Mouse (Mus musculus) liver, embryonic 15.5 days (tissue): ENCODE results near the gene Hnrnpa0. TPM values are rescaled to one million over a fixed set of nuclear protein-coding genes. Genes with fewer than 3 reads are reported as not detected.

Experiments used
- ATAC-seq: fragments of 200-750 bp; cut with Nextera tagmentation; 2 replicates; pipeline ENCODE4 v1.8.0; 2017; ENCODE audit warnings: moderate number of reproducible peaks, mild to moderate bottlenecking, moderate library complexity; ENCODE audit not compliant: insufficient read depth
- H3K27ac ChIP-seq: fragments of 300-500 bp; sonication (generic); replicated peaks from 2 replicates; pipeline ENCODE4 v1.5.1; 2015; ENCODE audit warnings: mild to moderate bottlenecking, inconsistent platforms
- H3K27me3 ChIP-seq: fragments of 300-500 bp; sonication (generic); 2 replicates; pipeline ENCODE4 v1.6.1; 2015; ENCODE audit warnings: mild to moderate bottlenecking, inconsistent platforms
- H3K36me3 ChIP-seq: fragments of 300-500 bp; sonication (generic); replicated peaks from 2 replicates; pipeline ENCODE4 v1.6.1; 2015; ENCODE audit warnings: moderate library complexity, mild to moderate bottlenecking, inconsistent platforms
- H3K4me1 ChIP-seq: fragments of 300-500 bp; sonication (generic); replicated peaks from 2 replicates; pipeline ENCODE4 v1.6.1; 2015; ENCODE audit warnings: inconsistent platforms
- H3K4me2 ChIP-seq: fragments of 300-500 bp; sonication (generic); 2 replicates; pipeline ENCODE4 v1.6.1; 2015; ENCODE audit warnings: moderate library complexity, mild to moderate bottlenecking, inconsistent platforms
- H3K4me3 ChIP-seq: fragments of 300-500 bp; sonication (generic); replicated peaks from 2 replicates; pipeline ENCODE4 v1.5.1; 2015; ENCODE audit warnings: mild to moderate bottlenecking, inconsistent platforms
- H3K9ac ChIP-seq: fragments of 300-500 bp; sonication (generic); 2 replicates; pipeline ENCODE4 v1.6.1; 2015; ENCODE audit warnings: moderate library complexity, mild to moderate bottlenecking, inconsistent platforms
- H3K9me3 ChIP-seq: fragments of 300-500 bp; sonication (generic); replicated peaks from 2 replicates; pipeline ENCODE4 v1.6.1; 2016; ENCODE audit warnings: inconsistent platforms
- WGBS: fragments of 180-500 bp; shearing (Covaris S2); methylation state at CpG from one replicate; pipeline ENCODE4 v1.1.7; 2015; ENCODE audit warnings: mixed read lengths; ENCODE audit not compliant: insufficient replicate concordance; 5-methylcytosine and 5-hydroxymethylcytosine counted together
- polyA plus RNA-seq: library from polyadenylated mRNA; unstranded; fragments of >200 nt; fragmentation: Nextera tagmentation; extraction: Ambion mirVana; gene quantifications from 2 replicates; pipeline ENCODE4 v1.2.1, GENCODE M21; 2015

Hnrnpa0 gene
- polyA plus RNA-seq, 1 experiment from 2014 or later, result 6.2 TPM

DNA sequence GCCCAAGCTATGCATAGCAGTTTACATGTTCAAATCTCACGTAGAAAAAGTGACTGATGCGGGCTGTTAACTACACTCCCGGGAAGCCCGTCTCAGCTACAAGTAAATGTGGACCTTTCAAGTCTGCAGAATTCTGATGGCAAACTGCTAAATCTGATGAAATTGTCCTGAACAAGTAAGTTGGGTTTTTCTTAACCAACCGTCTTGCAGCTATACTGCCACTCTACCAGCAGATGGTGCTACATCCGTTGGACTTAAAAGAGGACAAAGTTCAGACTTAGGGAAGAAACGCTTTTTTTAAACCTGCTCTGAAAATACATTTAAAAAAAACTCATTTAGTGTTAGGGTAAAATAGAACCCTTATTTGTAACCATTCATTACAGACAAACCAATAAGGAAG is 2.2 kb downstream of the Hnrnpa0 start:
- WGBS, result 23% methylated on average over 7 of the region's 7 CpGs
- Histone ChIP-seq H3K9me3 (no peaks in the 10 kb centered on the region), H3K4me1 (peaks cover 53% of the 10 kb centered on the region), H3K27ac (peak overlapping the region; percentile 38; the same call in 1 of the 2 replicates), H3K27me3 (no peaks in the 10 kb centered on the region), H3K9ac (no peak overlapping the region; the same call in 1 of the 2 replicates), H3K4me3 (peak overlapping the region; percentile 35), H3K4me2 (peak overlapping the region; percentile 78), H3K36me3 (peaks cover 14% of the 10 kb centered on the region)
- ATAC-seq, result no peak

DNA sequence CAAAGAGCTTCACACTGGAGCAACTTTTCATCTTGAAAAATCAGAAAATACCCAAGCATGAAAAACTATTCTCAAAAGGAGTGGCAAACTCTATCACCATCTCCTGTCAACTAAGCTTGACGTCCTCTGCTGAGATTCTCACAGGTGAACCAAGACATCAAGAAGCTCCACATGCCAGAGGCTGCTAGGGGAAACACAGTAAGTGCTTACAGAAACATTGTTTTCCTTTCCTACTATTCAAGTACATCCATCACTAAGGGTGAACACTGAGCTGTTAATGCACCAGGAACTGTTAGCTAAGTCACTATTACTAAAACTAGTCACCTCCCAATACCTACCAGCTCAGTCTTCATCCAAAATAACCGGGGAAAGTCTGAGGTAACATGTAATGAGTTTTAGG is 3.4 kb downstream of the Hnrnpa0 start:
- ATAC-seq, result no peak

DNA sequence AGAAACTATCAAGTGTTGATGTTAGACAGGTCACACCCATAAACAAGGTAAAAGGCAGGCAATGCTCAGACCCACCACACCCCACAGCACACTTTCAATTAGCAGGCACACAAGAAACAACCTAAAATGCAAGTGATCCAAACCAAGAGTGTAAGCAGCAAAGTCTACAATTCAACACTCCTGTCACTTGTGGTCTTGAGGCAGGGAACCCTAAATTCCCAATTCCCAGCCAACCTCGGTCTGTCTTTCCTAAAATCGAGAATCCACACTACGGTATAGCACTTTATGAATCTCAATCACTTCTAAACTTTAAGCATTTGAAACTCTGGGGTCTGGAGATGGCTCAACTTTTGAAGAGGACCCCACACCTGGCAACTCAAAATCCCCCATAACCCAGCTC is 4.1 kb downstream of the Hnrnpa0 start:
- Histone ChIP-seq H3K9ac (no peak overlapping the region), H3K36me3 (peaks cover 14% of the 10 kb centered on the region), H3K9me3 (no peaks in the 10 kb centered on the region), H3K27ac (0 out of 2 replicates have a peak overlapping the region, but pooled peaks have one; percentile 8), H3K27me3 (no peaks in the 10 kb centered on the region), H3K4me3 (no peak overlapping the region), H3K4me1 (peaks cover 43% of the 10 kb centered on the region), H3K4me2 (no peak overlapping the region)
- 77% methylated on average over 3 of the region's 3 CpGs for WGBS
- no peak for ATAC-seq

More for the DNA sequence above, 3.4 kb downstream of the Hnrnpa0 start:
- H3K4me3 ChIP-seq, result no peak overlapping the region
- no peak overlapping the region for H3K9ac ChIP-seq
- peaks cover 50% of the 10 kb centered on the region for H3K4me1 ChIP-seq
- H3K27ac ChIP-seq, result no peak overlapping the region; the same call in 1 of the 2 replicates
- H3K36me3 ChIP-seq, result peaks cover 14% of the 10 kb centered on the region
- H3K9me3 ChIP-seq, result no peaks in the 10 kb centered on the region
- 48% methylated on average over 2 of the region's 2 CpGs for WGBS
- no peaks in the 10 kb centered on the region for H3K27me3 ChIP-seq
- H3K4me2 ChIP-seq, result no peak overlapping the region

DNA sequence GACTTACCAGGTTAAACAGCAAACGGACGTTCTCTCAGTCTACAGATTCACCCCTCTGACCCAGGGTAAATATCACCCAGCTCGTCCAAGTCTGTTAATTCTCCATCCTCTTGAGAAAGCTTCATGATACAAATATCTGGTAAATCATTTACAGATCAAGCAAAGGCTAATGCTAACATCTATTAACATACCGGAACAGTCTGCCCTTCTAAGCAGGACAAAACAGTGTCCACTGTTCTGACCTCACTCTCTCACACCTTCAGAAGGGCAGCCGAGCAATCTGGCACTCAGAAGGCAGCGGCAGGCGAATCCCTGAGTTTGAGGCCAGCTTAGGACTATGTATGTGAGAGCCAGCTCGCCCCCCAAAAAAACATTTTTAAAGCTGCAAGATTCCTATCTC is 5.0 kb downstream of the Hnrnpa0 start:
- peak; percentile 30 for ATAC-seq
- Histone ChIP-seq H3K4me2 (0 out of 2 replicates have a peak overlapping the region, but pooled peaks have one; percentile 31), H3K4me1 (peaks cover 42% of the 10 kb centered on the region), H3K9me3 (no peaks in the 10 kb centered on the region), H3K36me3 (peaks cover 14% of the 10 kb centered on the region), H3K27me3 (no peaks in the 10 kb centered on the region), H3K9ac (no peak overlapping the region), H3K4me3 (no peak overlapping the region), H3K27ac (peak overlapping the region; percentile 42; the same call in 1 of the 2 replicates)
- 71% methylated on average over 8 of the region's 8 CpGs for WGBS

DNA sequence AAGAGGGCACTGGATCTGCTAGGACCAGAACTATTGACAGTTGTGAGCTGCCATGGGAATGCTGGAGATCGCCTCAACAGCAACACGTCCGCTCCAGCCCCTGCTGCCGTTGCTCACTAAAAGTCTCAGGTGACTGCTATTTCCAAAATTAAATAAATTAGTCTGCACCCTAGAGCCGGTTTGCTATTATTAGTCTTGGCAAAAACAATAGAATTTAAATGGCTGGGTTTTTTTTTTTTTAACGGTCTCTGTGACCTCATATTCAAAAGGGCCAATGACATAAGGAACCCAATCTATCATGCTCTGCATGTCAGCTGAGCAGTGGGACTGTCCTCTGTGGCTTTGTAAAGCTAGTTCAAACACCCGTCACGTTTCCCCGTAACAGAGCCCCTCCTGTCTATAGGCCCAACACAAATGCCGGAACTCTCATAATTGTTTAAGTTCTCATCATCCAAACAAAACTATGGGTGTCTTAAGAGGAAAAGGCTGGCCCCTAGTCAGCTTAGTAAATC is 5.5 kb downstream of the Hnrnpa0 start:
- H3K27ac ChIP-seq, result peak overlapping the region; percentile 42
- H3K9me3 ChIP-seq, result no peaks in the 10 kb centered on the region
- 67% methylated on average over 10 of the region's 10 CpGs for WGBS
- peaks cover 42% of the 10 kb centered on the region for H3K4me1 ChIP-seq
- H3K9ac ChIP-seq, result no peak overlapping the region
- no peak for ATAC-seq
- no peak overlapping the region for H3K4me3 ChIP-seq
- H3K36me3 ChIP-seq, result peaks cover 14% of the 10 kb centered on the region
- no peaks in the 10 kb centered on the region for H3K27me3 ChIP-seq
- peak overlapping the region; percentile 31 for H3K4me2 ChIP-seq

DNA sequence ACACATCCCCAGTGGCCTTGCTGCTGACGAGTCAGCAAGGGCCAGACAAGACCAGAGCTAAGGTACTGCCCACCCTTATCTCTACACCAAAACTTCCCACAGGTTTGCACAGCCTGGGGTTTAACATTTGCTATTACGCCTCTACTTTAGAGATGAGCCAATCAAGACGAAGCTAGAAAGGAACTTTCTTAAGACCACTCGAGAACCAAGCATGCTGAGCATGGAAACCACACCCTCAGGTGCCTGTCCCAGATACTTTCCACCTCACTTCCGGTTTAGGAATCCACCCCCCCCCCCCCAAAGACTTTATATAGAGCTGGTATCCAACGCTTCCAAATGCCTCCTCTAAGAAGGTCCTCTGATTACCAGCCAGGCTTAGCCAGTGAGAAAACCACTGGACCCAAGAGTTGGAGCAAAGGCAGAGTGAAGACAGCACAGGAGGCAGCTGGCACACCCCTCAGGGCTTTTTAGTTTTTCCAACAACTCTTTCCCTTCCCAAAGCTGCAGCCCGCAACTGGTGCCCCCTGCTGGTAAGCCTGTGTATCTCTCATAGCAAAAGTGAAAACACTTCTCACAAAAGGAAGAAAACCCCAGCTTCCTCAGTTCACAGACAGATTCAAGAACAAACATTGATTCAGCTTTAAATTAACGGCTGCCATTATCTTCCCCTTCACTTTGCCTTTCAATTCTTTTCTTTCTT is 10.9 kb downstream of the Hnrnpa0 start:
- 29% methylated on average over 8 of the region's 8 CpGs for WGBS
- no peak overlapping the region for H3K4me3 ChIP-seq

DNA sequence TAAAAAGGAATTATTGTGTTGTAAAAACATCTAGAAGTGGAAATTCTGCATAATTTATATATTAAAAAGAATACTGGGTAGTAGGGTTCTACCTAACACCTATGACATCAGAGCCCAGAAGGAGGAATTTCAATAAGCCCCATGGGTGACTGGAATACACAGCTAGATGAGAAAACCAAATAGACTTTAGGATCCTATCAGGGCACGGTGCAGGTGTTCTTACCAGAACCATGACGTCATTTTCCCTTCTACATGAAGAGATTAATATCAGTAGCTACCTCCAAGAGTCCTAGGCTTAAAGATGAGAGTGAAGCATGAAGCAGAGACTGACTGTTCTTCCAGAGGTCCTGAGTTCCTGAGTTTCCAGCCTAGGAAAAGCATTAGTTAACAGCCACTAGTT is 11.6 kb downstream of the Hnrnpa0 start:
- H3K36me3 ChIP-seq, result no peaks in the 10 kb centered on the region
- 57% methylated on average over 2 of the region's 2 CpGs for WGBS
- H3K4me2 ChIP-seq, result no peak overlapping the region
- H3K9ac ChIP-seq, result no peak overlapping the region
- H3K27ac ChIP-seq, result no peak overlapping the region
- peaks cover 13% of the 10 kb centered on the region for H3K4me1 ChIP-seq
- no peak for ATAC-seq
- no peak overlapping the region for H3K4me3 ChIP-seq
- H3K9me3 ChIP-seq, result no peaks in the 10 kb centered on the region
- H3K27me3 ChIP-seq, result peaks cover 49% of the 10 kb centered on the region

More for the DNA sequence above, 10.9 kb downstream of the Hnrnpa0 start:
- H3K4me2 ChIP-seq, result no peak overlapping the region
- peaks cover 43% of the 10 kb centered on the region for H3K27me3 ChIP-seq
- peaks cover 17% of the 10 kb centered on the region for H3K4me1 ChIP-seq
- H3K9ac ChIP-seq, result no peak overlapping the region
- H3K27ac ChIP-seq, result no peak overlapping the region
- no peak for ATAC-seq
- H3K36me3 ChIP-seq, result no peaks in the 10 kb centered on the region
- no peaks in the 10 kb centered on the region for H3K9me3 ChIP-seq

DNA sequence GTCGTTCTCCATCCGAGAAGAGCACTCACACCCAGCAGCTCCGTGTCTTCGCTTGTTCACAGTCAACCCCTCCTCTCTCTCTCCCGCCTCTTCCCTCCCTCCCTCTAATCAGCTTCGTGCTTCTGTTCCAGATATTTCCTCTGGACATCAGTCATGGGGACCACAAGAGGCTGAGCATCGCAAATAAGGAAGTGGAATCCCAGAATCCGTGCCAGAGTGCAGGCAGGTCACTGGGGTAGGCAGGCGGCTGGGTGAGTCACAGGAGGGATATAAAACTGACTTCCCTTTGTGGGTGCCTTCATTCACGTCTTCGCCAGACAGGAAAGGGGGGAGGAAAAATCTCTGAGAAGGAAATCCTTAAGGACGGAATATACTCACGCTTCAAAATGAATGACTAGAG is 13.1 kb downstream of the Hnrnpa0 start:
- Histone ChIP-seq H3K4me3 (no peak overlapping the region), H3K4me2 (no peak overlapping the region), H3K9ac (no peak overlapping the region), H3K4me1 (peaks cover 9% of the 10 kb centered on the region), H3K9me3 (no peaks in the 10 kb centered on the region), H3K27ac (no peak overlapping the region), H3K36me3 (no peaks in the 10 kb centered on the region), H3K27me3 (peaks cover 58% of the 10 kb centered on the region)
- peak; percentile 25; the same call in 1 of the 2 replicates for ATAC-seq
- 10% methylated on average over 13 of the region's 13 CpGs for WGBS

DNA sequence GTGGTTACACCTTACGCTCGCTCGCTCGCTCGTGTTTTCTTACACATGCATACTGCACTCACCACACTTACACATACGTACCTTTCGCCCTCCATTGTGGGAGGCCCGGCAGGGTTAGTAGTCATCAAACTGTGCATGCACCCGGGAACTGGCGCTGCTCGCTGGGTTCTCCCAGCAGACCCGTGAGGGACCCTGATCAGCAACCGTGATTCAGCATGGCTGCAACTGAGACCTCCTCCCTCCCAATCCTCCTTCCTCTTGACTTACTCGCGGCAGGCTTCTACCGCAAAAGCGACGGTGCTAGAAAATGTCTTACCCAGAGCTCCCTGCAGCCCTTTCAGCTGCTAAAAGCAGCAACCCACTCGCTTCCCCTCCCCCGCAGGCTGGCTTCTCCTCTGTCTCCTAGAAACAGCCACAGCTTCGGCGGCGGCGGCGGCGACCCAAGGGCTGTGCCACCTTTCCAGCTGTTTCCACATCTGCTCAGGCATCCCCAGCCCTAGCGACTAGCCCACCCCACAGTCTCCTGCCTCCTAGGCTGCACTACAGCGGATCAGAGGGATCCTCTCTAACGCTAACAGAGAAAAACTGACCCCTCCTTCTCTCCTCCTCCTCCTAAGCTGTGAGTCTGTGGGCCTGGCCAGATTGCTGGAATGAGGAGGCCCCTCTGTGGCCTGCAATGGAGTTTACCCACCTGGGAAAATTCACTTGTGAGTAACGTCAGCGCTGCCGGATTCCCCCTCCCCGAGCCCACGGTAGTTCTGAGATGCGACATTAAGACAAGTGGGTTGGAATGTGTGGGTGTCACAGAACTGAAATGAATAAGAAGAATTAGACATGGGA is 15.1 kb downstream of the Hnrnpa0 start, which contains the start of gene Klhl3:
Gene Klhl3, minus strand, starts transcription at position 532 of the 840 bp plus-strand sequence.
- ATAC-seq, result no peak
- 2% methylated on average over 35 of the region's 35 CpGs for WGBS
- H3K9me3 ChIP-seq, result no peaks in the 10 kb centered on the region
- no peaks in the 10 kb centered on the region for H3K36me3 ChIP-seq
- peaks cover 9% of the 10 kb centered on the region for H3K4me1 ChIP-seq
- H3K27ac ChIP-seq, result no peak within 1 kb of the TSS
- H3K4me3 ChIP-seq, result peak within 1 kb of the TSS; percentile 52
- H3K9ac ChIP-seq, result peak within 1 kb of the TSS; percentile 18; the same call in 1 of the 2 replicates
- peak within 1 kb of the TSS; percentile 66 for H3K4me2 ChIP-seq
- peaks cover 58% of the 10 kb centered on the region for H3K27me3 ChIP-seq

DNA sequence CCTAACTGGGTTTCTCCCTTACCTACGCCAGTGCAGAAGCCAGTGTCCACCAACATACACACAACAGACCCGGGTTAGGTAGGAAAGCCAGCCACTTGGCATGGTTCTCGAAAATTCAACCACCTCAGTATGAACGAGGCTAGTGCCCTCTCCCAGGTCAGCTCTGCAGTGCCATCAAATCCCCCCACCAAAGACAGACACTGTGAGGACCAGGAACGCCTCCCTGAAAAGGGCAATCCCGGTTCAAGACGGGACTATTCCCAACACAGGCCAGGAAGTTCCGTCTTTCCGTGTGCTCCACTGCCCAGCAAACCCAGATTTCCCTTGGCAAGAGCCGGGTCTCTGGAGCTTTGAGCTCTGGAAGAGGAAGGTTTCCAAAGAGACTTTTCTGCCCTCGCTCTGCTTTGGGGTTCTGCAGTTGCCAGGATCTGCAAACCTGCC is 15.7 kb downstream of the Hnrnpa0 start:
- H3K4me1 ChIP-seq, result peaks cover 9% of the 10 kb centered on the region

DNA sequence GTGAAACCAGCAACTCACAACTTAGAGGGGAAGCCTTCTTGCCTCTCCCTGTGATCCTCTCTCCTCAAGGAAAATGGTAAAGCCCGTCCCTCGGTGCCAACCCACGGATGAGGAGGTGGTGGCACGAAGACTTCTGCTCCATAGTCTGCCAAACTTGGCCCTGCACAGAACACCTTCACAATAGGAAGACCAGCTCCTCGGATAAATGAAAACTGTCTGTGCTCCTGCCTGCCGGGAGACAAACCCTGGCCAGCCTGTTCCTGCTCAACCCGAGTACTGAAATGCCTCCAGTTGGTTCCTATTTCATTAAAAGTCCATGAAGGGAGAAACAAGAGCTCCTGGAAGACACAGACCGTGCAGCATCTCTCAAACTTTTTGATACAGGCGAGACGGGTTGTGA is 16.2 kb downstream of the Hnrnpa0 start:
- Histone ChIP-seq H3K27ac (no peak overlapping the region), H3K4me3 (peak overlapping the region; percentile 52), H3K4me1 (peaks cover 9% of the 10 kb centered on the region), H3K9ac (no peak overlapping the region), H3K36me3 (no peaks in the 10 kb centered on the region), H3K27me3 (peaks cover 58% of the 10 kb centered on the region), H3K9me3 (no peaks in the 10 kb centered on the region), H3K4me2 (peak overlapping the region; percentile 66)
- ATAC-seq, result no peak
- 56% methylated on average over 10 of the region's 10 CpGs for WGBS

More for the DNA sequence above, 15.7 kb downstream of the Hnrnpa0 start:
- ATAC-seq, result no peak
- H3K27ac ChIP-seq, result no peak overlapping the region
- H3K4me3 ChIP-seq, result peak overlapping the region; percentile 52
- H3K4me2 ChIP-seq, result peak overlapping the region; percentile 66
- 0 out of 2 replicates have a peak overlapping the region, but pooled peaks have one; percentile 18 for H3K9ac ChIP-seq
- H3K9me3 ChIP-seq, result no peaks in the 10 kb centered on the region
- peaks cover 58% of the 10 kb centered on the region for H3K27me3 ChIP-seq
- WGBS, result 16% methylated on average over 11 of the region's 11 CpGs
- H3K36me3 ChIP-seq, result no peaks in the 10 kb centered on the region
